Mouse (Mus musculus) lung, postnatal 0 days (tissue): ENCODE data around the gene Anxa11.

Experiments used
- CTCF ChIP-seq: IDR thresholded peaks from 2 replicates; pipeline ENCODE4 v1.5.1; 2016; ENCODE audit warnings: antibody characterized with exemption, mild to moderate bottlenecking
- EP300 ChIP-seq: IDR thresholded peaks from 2 replicates; pipeline ENCODE4 v1.6.1; 2016; ENCODE audit warnings: antibody characterized with exemption, mild to moderate bottlenecking, control low read depth

GRCm38 (mm10) chr14:25806561-25806960 is 35.4 kb upstream of the Anxa11 start:
- TF ChIP-seq CTCF (no peak), EP300 (no peak)
